In genomic region chr4:32373085-32373484, GRCm38 (mm10) we compare ENCODE assay signal across 8 mouse cellular contexts.
DNase-seq lines count a peak whose midpoint lies in the region; ATAC-seq lines count a peak whose summit lies in the region.

No protein-coding gene starts in this region.

- DNase-seq in forebrain, embryonic 11.5 days (ENCODE audit: low spot score), result peak; percentile 56
- DNase-seq in forebrain, embryonic 10.5 days (ENCODE audit: extremely low spot score, low spot score), result no peak
- DNase-seq in A20 (ENCODE audit: low read depth, low spot score), result peak; percentile 48
- peak; percentile 69 to 73 for DNase-seq in frontal cortex, adult 2 months (ENCODE audit: extremely low spot score in 1 of 2, low spot score in 1 of 2)
- peak; percentile 63 for DNase-seq in splenic B cell, adult 2 months (ENCODE audit: low read depth, low spot score)
- no peak for DNase-seq in adrenal gland, adult 18-20 months (ENCODE audit: low spot score in 2 of 2)
- DNase-seq in gastrocnemius, postnatal 10 days, result no peak

- no peaks in the 10 kb centered on the region for H3K79me2 ChIP-seq in macrophage (ENCODE audit: inconsistent target)

- H3K9ac ChIP-seq in forebrain, embryonic 11.5 days (ENCODE audit: low read length), result no peak overlapping the region

- peak; percentile 67; the same call in 1 of the 2 replicates for ATAC-seq in forebrain, embryonic 11.5 days (replicated peaks; ENCODE audit: low FRiP score)

- H3K4me3 ChIP-seq in forebrain, embryonic 11.5 days (ENCODE audit: low read depth, low read length), result no peak overlapping the region
- no peak overlapping the region for H3K4me3 ChIP-seq in forebrain, embryonic 10.5 days
- H3K4me3 ChIP-seq in macrophage (ENCODE audit: inconsistent target), result no peak overlapping the region

- no peak overlapping the region for H3K4me2 ChIP-seq in forebrain, embryonic 11.5 days (ENCODE audit: low read depth, low read length, severe bottlenecking)

- H3K4me1 ChIP-seq in forebrain, embryonic 11.5 days (replicated peaks; ENCODE audit: control insufficient read depth, insufficient read depth, low read length), result peaks cover 4% of the 10 kb centered on the region; the same call in 1 of the 2 replicates
- peaks cover 78% of the 10 kb centered on the region for H3K4me1 ChIP-seq in forebrain, embryonic 10.5 days

- H3K27ac ChIP-seq in forebrain, embryonic 11.5 days (ENCODE audit: low read depth, low read length), result no peak overlapping the region
- no peak overlapping the region for H3K27ac ChIP-seq in forebrain, embryonic 10.5 days
- peak overlapping the region; percentile 84 for H3K27ac ChIP-seq in macrophage

- no peaks in the 10 kb centered on the region for H3K36me3 ChIP-seq in forebrain, embryonic 11.5 days (ENCODE audit: control insufficient read depth, insufficient read depth, low read length)
- no peaks in the 10 kb centered on the region for H3K36me3 ChIP-seq in forebrain, embryonic 10.5 days (replicated peaks)
- no peaks in the 10 kb centered on the region for H3K36me3 ChIP-seq in macrophage (ENCODE audit: inconsistent target)
- peaks cover 5% of the 10 kb centered on the region for H3K36me3 ChIP-seq in splenic B cell, adult 2 months (ENCODE audit: control insufficient read depth, insufficient read depth, low read length, poor library complexity, severe bottlenecking)

- H3K9me3 ChIP-seq in forebrain, embryonic 11.5 days (ENCODE audit: control insufficient read depth, low read length), result no peaks in the 10 kb centered on the region
- H3K9me3 ChIP-seq in forebrain, embryonic 10.5 days, result no peaks in the 10 kb centered on the region

- WGBS in forebrain, embryonic 11.5 days, result 54% methylated on average over 7 of the region's 7 CpGs
- WGBS in forebrain, embryonic 10.5 days, result 54% methylated on average over 7 of the region's 7 CpGs
- 3% methylated on average over 7 of the region's 7 CpGs for WGBS in macrophage (ENCODE audit: missing documents)

- no peaks in the 10 kb centered on the region for H3K27me3 ChIP-seq in forebrain, embryonic 11.5 days (ENCODE audit: control insufficient read depth, insufficient read depth, low read length)
- no peaks in the 10 kb centered on the region for H3K27me3 ChIP-seq in forebrain, embryonic 10.5 days (ENCODE audit: poor library complexity, severe bottlenecking)
- no peaks in the 10 kb centered on the region for H3K27me3 ChIP-seq in splenic B cell, adult 2 months (ENCODE audit: control insufficient read depth, insufficient read depth, low read length, poor library complexity, severe bottlenecking)

Comparison
In these comparisons a context has a peak if more than half of its experiments do, and no peak if none do; other contexts are left out.
1. DNase-seq: peak in forebrain, embryonic 11.5 days (single experiment), A20 (single experiment), frontal cortex, adult 2 months (2 of 2) and splenic B cell, adult 2 months (single experiment); none in forebrain, embryonic 10.5 days (single experiment), adrenal gland, adult 18-20 months (0 of 2) and gastrocnemius, postnatal 10 days (single experiment).